ENCODE assay signal across 9 mouse cellular contexts in genomic region chr4:59546285-59547071, GRCm38 (mm10). TPM values are rescaled to one million over a fixed set of nuclear protein-coding genes. Genes with fewer than 3 reads are reported as not detected.
DNase-seq lines count a peak whose midpoint lies in the region; ATAC-seq and TF ChIP-seq lines count a peak whose summit lies in the region.
"Had no signal": no experiment of that assay in that cellular context is flagged by ENCODE, and none has a peak within 500 bp of the region (broad histone marks: within the 10 kb centered on the region; RNA-seq: fewer than 3 reads in every experiment).

No protein-coding gene starts in this region.

- ATAC-seq in erythroblast, adult 5-6 weeks (replicated peaks; ENCODE audit: low FRiP score, poor library complexity, severe bottlenecking), result no peak
- no peak for ATAC-seq in hindbrain, postnatal 0 days

- H3K4me2 ChIP-seq in hindbrain, postnatal 0 days (ENCODE audit: low read depth, low read length), result 0 out of 2 replicates have a peak overlapping the region, but pooled peaks have one; percentile 65

- peaks cover 57% of the 10 kb centered on the region for H3K4me1 ChIP-seq in erythroblast, embryonic 14.5 days (ENCODE audit: control insufficient read depth)
- H3K4me1 ChIP-seq in lung, adult 2 months (ENCODE audit: control insufficient read depth, insufficient read depth, low read length), result peaks cover 10% of the 10 kb centered on the region; the same call in 1 of the 2 replicates
- 0 out of 2 replicates have a peak, but pooled peaks cover 7% of the 10 kb centered on the region for H3K4me1 ChIP-seq in hindbrain, postnatal 0 days (ENCODE audit: insufficient read depth, low read length)

- no peaks in the 10 kb centered on the region for H3K27me3 ChIP-seq in erythroblast, embryonic 14.5 days (ENCODE audit: control insufficient read depth)
- no peaks in the 10 kb centered on the region for H3K27me3 ChIP-seq in hindbrain, postnatal 0 days (ENCODE audit: insufficient read depth, low read length)

- no peaks in the 10 kb centered on the region for H3K9me3 ChIP-seq in erythroblast, embryonic 14.5 days (ENCODE audit: control insufficient read depth, low read length)
- no peaks in the 10 kb centered on the region for H3K9me3 ChIP-seq in hindbrain, postnatal 0 days (ENCODE audit: low read length)

- DNase-seq in lung, adult 2 months, result no peak
- no peak for DNase-seq in lung, postnatal 4 days
- DNase-seq in hindbrain, postnatal 0 days (ENCODE audit: low spot score), result no peak
- DNase-seq in natural killer cell, adult 2 months (ENCODE audit: low spot score in 2 of 2), result peak; percentile 29 to 53
- no peak for DNase-seq in ovary, postnatal 36 days (ENCODE audit: low spot score)
- DNase-seq in thymus, postnatal 4 days, result no peak
- DNase-seq: right cerebral cortex, postnatal 4 days had no signal

- no peak overlapping the region for H3K9ac ChIP-seq in hindbrain, postnatal 0 days (replicated peaks; ENCODE audit: low read length)

- 20% methylated on average over 7 of the region's 7 CpGs for WGBS in lung, adult 2 months
- 70% methylated on average over 7 of the region's 7 CpGs for WGBS in hindbrain, postnatal 0 days

- H3K27ac ChIP-seq in hindbrain, postnatal 0 days, result no peak overlapping the region

- no peak for TF ChIP-seq CTCF in lung, adult 2 months (IDR thresholded peaks at IDR 0.05; ENCODE audit: insufficient read depth, low read length)
- TF ChIP-seq CTCF in hindbrain, postnatal 0 days (IDR thresholded peaks at IDR 0.05; ENCODE audit: low read depth), result no peak

- TF ChIP-seq POLR2A in lung, adult 2 months (IDR thresholded peaks at IDR 0.05; ENCODE audit: borderline replicate concordance, extremely low read depth, low read depth, low read length), result no peak

- H3K36me3 ChIP-seq in erythroblast, embryonic 14.5 days (ENCODE audit: control insufficient read depth), result peaks cover 29% of the 10 kb centered on the region
- no peaks in the 10 kb centered on the region for H3K36me3 ChIP-seq in hindbrain, postnatal 0 days (ENCODE audit: insufficient read depth, low read length)

- peak overlapping the region; percentile 99 for H3K4me3 ChIP-seq in erythroblast, embryonic 14.5 days (replicated peaks)
- peak overlapping the region; percentile 49 for H3K4me3 ChIP-seq in lung, adult 2 months (replicated peaks; ENCODE audit: extremely low read depth, low read depth, low read length)
- H3K4me3 ChIP-seq in hindbrain, postnatal 0 days (ENCODE audit: low read length), result no peak overlapping the region

RNA-seq across cellular contexts. Expression of gene Ptbp3, which starts 2.7 kb away (rescaled TPM):
- 4.6 and 4.9 TPM in 2 replicates for polyA plus RNA-seq in erythroblast, embryonic 14.5 days (2012)
- 230 and 233 TPM in 2 replicates for total RNA-seq in erythroblast, adult 5-6 weeks (2015; ENCODE audit: low replicate concordance)
- total RNA-seq in erythroblast, adult 5-6 weeks (2017; ENCODE audit: low replicate concordance), result 229 and 276 TPM in 2 replicates
- polyA plus RNA-seq in lung, adult 2 months (2012; rRNA removed), result 30.3 and 40.5 TPM in 2 replicates
- total RNA-seq in hindbrain, postnatal 0 days (2014; rRNA removed), result 29.0 and 29.2 TPM in 2 replicates
- 12.0 and 13.2 TPM in 2 replicates for polyA plus RNA-seq in hindbrain, postnatal 0 days (2015; fragmentation: Nextera tagmentation; extraction: Ambion mirVana)

RNA-seq across cellular contexts. Expression of gene Hsdl2, which starts 34.9 kb away (rescaled TPM):
- 0.35 and 0.37 TPM in 2 replicates for polyA plus RNA-seq in erythroblast, embryonic 14.5 days (2012)
- 14.6 and 15.7 TPM in 2 replicates for total RNA-seq in erythroblast, adult 5-6 weeks (2015; ENCODE audit: low replicate concordance)
- 8.9 and 13.2 TPM in 2 replicates for total RNA-seq in erythroblast, adult 5-6 weeks (2017; ENCODE audit: low replicate concordance)
- 7.5 and 16.1 TPM in 2 replicates for polyA plus RNA-seq in lung, adult 2 months (2012; rRNA removed)
- 23.6 and 27.9 TPM in 2 replicates for total RNA-seq in hindbrain, postnatal 0 days (2014; rRNA removed)
- polyA plus RNA-seq in hindbrain, postnatal 0 days (2015; fragmentation: Nextera tagmentation; extraction: Ambion mirVana), result 48.8 and 57.3 TPM in 2 replicates

Comparison
In these comparisons a context has a peak if more than half of its experiments do, and no peak if none do; other contexts are left out.
1. DNase-seq: peak in natural killer cell, adult 2 months (2 of 2); none in lung, adult 2 months (single experiment), lung, postnatal 4 days (0 of 2), hindbrain, postnatal 0 days (single experiment), ovary, postnatal 36 days (single experiment) and thymus, postnatal 4 days (single experiment).